Mouse (Mus musculus) lung, adult 2 months (tissue): ENCODE data around the gene Bcl3.

ENCODE experiments used
- CTCF ChIP-seq: fragments of 200-500 bp; IDR thresholded peaks from 2 replicates; pipeline ENCODE4 v1.5.1; 2011; ENCODE audit warnings: mild to moderate bottlenecking, low read length, control low read depth; ENCODE audit not compliant: insufficient read depth
- POLR2A ChIP-seq: fragments of 200-500 bp; IDR thresholded peaks from 2 replicates; pipeline ENCODE4 v1.6.1; 2011; ENCODE audit warnings: low read depth, mild to moderate bottlenecking, control low read depth, low read length, borderline replicate concordance; ENCODE audit errors: extremely low read depth

GRCm38 (mm10) chr7:19866490-19866889 is 43.9 kb upstream of the Bcl3 start:
- TF ChIP-seq CTCF (no peak), POLR2A (no peak)
